Mouse (Mus musculus) gastrocnemius, postnatal 4 days (tissue): Measurements from ENCODE around the gene Pde4b. TPM values are rescaled to one million over a fixed set of nuclear protein-coding genes. Genes with fewer than 3 reads are reported as not detected.

Experiments used
- DNase-seq, 2 experiments: peaks; one replicate each; pipeline ENCODE4 v3.0.0; 2021 to 2022; ENCODE audit warnings: low spot score in 2 of 2, mixed read lengths in 2 of 2
- total RNA-seq, 2 experiments: library from RNA; stranded (reverse); gene quantifications; 2 replicates each; pipeline ENCODE4 v1.2.3; 2021

The Pde4b gene
- total RNA-seq, 2 experiments from 2014 or later, result 40.0 to 51.2 TPM

DNA sequence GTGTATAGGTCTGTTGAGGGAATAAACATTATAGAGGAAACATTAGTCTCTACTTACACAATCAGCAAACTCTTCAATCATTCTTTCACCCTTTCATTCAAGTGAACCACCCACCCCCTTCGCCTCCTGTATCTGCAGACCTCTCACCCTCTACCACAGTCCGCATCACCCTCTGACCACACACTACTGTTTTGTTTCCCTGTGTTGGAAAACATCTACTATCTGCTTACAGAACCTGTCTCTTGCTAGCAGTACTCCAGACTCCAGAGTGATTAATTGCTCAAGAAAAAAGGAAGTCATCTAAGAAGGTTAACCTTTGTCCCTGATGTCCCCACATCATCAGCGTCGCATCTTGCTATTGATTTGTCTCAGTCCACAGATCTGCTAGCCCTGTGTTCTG, 185.4 kb downstream of the Pde4b start:
- no peak for DNase-seq

DNA sequence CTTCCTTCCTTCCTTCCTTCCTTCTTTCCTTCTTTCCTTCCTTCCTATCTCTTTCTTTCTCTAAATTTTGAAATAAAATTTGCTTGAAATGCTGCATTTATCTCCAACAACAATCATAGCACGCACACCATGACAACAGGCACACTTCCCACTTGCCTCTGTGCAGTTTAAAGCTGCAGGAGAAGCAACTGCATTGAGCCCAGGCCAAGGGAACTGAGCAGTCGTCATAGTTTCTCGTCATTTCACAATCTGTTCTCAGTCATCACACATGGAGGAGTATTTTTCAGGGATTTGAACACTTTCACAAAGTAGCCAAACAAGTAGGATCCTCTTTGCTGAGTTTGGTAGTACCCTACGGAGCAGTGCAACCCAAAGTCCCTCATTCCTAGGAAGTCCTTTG, 188.4 kb downstream of the Pde4b start:
- DNase-seq, result no peak

DNA sequence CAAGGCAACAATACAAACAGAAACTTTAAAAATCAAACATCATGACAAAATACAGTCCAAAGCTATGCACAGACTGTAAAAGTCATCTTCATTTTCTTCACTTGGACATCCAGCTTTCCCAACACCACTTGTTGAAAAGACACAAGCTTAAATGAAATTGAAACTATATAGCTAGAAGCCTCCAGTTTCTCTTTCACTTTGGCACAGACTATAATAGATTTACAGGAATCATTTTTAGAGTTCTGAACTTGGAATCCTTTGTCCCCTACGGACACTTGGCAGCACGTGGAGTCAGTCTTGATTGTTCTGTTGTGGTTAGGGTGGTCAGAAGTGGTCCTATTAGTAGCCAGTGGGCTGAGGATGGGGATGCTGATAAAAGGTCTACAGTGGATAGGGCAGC, 191.6 kb downstream of the Pde4b start:
- no peak for DNase-seq

DNA sequence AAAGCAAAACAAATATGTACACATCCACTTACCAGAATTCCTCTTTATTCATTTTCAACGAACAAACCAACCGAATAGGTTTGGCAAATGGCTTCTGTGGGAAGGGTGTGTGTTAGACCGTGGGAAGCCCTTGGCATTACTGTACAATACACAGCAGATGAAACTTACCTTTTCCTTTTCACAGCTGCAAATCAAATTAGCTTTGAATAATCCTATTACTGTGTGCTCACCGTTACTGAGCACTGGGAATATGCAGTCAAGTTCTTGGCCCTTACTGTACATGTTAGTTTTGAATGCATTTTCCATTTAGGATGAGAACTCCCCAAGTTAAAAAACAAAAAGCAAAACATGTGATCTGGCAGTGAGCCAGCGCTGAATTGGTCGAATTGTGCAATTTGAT, 199.8 kb downstream of the Pde4b start:
- no peak for DNase-seq

DNA sequence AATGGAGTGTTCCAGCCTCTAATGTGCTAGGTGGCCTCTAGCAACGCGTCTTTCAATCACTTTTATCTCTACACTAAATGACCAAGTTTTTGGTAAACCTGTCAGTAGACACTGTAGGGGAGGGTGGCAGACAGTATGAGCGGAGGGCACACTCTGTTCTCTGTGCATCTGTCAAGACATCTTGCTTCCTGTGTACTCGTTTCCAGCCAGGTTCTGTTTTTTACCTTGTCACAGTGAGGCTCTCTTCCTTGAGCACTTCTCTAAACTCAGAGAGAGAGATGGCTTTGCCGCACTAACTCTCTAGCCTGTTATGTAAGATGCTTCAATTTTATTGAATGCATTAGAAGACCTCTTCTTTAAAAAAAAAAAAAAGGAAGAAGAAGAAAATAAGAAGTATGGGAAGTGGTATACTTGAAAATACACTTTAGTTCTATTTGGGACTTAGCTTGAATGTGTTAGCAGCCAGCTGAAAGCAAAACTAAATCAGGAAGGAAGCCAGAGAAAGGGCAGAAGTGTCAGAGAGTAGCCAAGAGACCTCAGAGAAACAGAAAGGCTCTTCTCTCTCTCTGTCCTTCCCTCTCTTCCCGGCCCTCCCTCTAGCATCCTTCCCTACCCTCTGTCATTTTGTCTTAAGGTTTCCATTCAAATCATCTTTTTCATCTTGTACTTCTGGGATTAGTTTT, 202.8 kb downstream of the Pde4b start:
- no peak for DNase-seq

DNA sequence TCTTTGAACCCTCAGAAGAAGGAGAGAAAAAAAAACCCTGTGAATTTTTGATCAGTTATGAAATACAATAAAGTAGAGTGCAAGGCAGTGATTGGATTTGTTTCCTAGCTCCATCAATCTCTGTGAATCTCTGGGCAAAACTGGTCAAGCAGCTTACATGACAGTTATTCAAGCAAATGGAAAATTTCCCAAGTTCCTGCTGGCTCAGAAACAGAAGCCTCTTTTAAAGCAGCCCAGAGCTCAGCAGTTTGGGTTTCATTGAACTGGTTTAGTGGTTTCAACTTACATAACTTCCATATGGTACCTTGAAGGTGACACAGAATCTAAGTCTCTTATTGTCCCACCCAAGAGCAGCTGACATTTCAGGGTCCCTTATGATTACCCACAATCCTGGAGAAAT, 210.2 kb downstream of the Pde4b start:
- no peak for DNase-seq

DNA sequence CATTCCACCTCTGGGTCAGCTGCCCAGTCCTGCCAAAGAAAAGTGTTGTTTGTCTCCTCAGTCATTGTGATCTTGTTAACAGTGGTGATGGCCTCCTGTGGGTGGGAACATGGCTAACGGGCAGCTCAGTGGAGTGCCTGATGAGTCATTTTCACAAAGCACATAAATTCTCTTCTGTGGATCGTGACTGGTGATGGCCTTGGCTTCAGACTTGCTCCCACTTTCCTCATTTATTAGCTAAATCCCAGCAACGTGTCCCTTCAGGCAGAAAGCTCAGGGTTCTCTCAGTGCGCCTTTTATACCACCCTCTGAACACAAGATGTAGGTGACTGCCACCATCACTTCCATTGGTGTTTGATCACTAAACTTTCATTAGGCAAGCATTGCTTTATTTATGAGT, 215.2 kb downstream of the Pde4b start:
- DNase-seq, result no peak

DNA sequence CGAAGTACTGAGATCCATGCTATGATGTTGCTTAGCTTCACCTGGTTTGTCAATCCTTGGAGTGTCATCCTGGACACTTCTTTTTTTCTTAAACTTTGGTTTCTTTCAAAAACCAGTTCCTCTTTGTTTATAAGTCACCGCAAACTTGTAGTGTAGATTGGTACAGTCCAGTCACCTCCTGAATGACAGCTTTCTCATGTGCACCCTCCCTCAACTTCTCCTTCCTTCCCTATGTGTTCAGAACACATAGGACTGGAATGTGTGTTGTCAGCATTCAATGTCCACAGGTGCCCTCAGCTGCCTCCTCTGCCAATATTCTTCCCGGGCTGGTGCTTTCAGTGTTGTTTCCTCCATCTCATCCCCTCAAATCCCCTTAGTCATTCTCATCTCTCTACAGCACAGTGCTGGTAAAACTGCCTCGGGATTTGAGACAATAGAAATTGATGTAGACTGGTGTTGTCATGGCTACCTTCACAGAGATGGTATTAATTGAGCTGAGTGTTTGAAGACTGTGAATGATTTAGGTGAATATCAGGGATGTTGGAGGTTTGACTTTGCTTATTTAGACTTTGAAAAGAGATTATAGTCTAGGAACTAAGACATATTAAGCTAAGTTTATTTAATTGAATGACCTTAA, 220.4 kb downstream of the Pde4b start:
- no peak for DNase-seq

DNA sequence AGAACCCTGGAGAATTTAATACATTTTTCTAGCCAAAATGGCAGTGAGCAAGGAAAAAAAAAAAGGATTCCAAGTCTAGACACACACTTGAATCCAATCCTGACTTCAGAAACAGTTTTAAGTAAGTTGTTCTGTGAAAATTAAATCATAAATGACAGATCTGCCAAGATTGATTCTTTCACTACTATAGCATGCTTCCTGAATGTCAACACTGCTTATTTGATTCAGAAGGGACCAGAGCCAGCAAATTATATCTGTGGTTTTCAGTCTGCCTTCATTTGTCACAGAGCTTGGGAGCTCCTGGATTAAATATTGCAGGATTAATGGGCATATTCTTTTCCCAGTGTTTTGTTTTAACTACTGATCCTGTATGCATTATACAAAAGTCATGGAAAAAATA, 223.3 kb downstream of the Pde4b start:
- no peak for DNase-seq

DNA sequence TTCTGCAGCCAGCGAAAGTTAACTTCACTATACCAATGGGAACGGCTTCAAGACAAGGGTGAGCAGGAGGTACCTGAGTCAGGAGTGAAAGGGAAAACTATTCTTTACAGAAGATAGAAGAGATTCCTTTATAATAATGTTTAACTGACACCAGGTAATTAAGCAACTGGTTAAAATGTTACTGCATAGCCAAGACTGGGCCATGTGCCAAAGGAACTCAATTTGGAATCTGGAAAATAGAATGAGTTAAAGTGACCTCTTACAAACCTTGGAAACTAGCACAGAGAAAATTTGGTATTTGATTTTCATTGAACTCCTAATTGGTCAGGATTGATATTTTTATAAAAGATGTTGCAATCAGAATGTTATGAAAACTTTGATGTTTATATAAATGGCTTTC, 228.7 kb downstream of the Pde4b start:
- DNase-seq, result no peak

DNA sequence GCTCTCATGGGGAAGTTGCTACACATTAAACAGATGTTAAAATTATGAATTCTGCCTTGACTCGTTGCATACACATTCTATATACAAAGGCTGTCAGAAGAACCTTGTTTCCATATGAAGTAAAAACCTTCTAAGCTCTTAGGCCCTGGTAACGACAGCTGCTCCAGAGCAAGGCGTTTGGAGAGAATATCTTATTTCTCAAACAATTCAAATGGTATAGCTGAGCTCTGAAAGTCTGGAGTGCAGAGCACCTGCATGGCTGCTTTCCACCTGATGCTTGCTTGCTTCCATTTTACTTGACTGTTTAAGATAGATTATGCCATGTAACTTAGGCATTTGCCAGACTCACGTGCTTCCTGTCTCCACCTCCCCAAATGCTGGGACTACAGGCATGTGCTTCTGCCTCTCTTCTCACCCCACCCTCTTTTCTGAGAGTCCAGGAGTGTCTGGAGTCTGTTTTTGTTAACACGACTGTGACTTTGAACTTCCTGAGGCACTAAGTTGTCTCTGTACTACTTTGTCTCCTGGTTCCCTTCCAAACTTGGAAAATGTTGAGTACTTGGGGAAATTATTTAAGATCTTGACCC, 229.4 kb downstream of the Pde4b start:
- no peak for DNase-seq

DNA sequence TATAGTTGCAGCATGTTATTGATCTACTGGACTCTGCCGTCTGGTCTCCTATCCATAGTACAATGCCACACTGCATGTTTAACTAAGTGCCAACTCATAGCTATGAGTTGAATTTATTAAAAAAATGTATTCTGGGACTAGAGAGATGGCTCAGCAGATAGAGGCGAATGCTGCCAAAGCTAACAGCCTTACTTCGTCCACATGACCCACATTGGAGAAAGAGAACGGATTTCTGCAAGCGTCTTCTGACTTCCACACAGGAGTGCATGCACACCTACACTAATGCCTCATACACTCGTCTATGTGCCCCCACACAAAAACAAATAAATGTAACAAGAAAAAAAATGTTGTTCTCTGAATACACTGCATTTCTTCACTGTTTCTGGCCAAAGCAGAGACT, 231.3 kb downstream of the Pde4b start:
- no peak for DNase-seq

DNA sequence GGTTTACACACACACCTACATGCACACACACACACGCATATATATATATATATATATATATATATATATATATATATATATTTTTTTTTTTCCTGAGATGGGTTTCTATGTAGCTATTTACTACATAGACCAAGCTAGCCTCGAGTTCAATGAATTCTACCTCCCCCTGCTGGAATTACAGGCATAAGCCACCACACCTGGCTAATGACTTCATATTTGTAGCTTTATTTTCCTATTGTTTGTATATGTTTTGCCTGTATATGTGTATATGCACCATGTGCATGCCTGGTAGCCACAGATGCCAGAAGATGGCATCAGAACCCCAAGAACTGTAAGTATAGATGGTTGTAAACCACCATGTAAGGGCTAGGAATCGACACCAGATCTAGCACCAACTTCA, 234.0 kb downstream of the Pde4b start:
- no peak for DNase-seq

DNA sequence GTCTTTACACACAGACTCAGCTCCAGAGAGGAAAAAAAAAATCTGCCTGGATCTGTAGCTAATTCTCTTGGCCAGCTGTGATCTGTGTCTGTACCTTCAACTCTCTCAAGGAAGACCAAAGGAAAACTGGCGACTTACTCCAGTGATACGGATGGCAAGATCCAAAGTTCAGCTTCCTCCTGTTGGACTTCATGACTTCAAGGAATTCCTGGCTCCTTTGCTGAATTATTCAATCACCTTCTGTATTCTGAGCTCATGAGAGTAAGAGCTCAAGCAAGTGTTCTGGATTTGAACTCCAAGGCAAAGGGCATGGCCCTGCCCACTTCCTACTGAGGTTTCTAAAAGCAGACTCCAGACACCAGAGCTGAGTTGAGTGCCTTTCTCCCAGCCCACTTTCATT, 245.0 kb downstream of the Pde4b start:
- no peak for DNase-seq

DNA sequence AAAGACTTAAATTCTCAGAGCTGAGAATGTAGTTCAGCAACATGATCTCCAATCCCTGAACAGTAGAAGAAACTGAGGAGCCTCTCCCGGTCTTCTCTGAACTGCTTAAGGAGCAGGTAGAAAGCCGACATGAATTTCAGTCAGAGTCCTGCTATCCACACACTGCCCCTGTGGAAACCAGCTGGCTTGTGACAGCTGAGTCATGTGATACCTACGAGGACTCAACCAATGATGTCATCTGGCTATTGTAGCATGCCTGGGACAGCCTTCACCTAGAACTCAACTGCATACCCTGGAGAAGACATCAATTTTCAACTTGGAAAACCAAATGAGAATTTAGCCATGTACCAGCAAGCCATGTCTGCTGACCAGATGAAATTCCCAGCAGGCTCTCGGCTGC, 245.5 kb downstream of the Pde4b start:
- no peak for DNase-seq

DNA sequence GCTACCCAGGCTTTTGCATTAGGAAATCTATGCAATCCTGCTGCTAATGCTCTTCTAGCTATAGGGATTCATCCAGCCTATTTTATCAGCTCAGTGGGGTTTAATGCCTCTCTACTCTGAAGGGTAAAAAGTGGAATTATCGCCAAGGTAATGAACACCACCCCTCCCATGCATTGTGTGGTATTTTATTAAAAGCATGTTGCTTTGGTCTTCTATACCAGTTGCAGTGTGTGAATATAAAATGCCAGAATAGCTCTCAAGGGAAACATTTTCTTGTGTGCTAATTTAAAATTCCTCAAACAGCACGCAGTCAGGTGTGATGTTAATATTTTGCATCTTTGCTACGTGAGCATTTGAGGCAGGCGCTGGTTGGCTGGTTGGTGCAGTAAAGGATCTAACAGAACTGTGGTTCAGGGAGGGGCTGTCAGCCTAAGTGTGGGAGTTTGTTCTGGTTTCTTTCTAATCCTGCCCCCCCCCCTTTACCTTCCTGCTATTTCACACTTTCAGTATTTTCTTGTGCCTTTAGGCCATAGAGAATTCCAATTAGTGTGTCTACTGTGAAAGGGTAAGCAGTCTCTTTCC, 259.7 kb downstream of the Pde4b start:
- DNase-seq, result no peak

DNA sequence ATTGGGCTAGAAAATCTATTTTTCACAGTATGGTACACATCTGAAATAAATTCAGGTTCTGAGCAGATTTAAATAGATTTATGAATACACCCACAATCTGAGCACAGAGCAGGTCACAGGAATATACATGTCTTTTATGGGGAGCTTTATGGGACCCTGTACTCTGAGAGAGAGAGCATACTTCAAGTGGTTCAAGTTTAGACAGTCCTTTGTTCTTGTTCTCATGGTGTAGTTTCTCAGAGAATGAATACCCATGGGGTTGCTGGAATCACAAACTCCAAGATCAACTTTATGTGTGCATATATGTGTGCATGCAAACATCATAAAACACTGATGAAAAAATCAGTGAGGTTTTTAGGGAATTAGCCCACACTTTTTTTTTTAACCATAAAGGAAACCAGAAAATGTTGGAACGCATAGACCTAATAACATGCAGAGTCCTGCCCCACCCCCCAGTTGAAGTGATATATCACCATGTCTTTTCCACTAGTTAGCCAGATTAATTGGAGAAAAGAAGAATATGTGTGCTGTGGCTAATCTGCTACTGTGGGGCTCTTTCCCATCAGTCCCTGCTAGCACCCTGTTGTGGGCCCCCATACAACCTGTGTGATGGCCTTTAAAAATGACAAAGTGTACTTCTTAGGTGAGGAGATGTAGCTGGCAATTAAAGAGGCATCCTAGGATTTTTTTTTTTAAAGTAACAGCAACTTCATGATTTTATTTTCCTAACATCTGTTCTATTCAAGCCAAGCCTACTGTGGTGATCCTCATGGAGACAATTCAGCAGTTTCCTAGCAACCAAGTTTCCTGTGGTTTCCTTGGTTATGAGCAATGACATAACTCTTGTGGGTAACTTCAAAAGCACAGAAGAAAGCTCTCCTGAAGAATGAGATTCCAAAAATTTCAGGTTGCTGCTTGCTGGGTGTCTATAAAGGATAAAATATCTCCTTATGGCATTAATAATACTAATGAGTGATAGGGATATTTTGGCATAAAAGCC, 264.4 kb downstream of the Pde4b start:
- no peak for DNase-seq

DNA sequence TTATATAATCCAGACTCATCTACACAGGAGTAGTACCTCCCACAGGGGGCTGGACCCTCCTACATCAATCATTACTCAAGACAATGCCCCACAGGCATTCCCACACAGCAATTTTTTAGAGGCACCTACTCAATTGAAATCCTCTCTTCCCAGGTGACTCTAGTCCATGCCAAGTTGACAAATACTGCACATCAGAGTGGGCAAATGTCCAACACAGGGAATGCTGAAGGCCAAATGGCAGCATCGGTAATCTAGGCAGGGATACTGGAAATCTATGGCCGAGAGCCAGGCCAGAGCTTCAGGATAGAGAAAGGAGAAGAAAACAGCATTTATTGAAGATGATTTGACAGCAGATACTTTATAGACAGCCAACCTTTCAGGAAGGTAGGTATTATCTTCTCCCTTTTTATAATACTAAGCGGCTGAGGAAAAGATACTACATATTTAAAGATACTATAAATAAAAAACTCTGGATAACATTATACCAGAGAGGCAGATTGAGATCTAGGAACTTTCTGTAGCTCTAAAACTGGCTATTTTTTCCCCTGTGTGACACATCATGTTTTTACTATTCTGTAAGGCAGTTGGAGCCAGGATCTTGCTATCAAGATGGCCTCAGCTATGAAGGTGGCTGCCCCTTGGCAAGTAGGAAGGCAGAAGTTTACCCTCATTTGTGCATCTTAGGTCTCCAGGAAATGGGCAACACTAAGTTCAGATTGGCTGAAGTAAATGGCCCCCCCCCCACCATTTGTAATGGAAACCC, 266.5 kb downstream of the Pde4b start:
- DNase-seq, result no peak

DNA sequence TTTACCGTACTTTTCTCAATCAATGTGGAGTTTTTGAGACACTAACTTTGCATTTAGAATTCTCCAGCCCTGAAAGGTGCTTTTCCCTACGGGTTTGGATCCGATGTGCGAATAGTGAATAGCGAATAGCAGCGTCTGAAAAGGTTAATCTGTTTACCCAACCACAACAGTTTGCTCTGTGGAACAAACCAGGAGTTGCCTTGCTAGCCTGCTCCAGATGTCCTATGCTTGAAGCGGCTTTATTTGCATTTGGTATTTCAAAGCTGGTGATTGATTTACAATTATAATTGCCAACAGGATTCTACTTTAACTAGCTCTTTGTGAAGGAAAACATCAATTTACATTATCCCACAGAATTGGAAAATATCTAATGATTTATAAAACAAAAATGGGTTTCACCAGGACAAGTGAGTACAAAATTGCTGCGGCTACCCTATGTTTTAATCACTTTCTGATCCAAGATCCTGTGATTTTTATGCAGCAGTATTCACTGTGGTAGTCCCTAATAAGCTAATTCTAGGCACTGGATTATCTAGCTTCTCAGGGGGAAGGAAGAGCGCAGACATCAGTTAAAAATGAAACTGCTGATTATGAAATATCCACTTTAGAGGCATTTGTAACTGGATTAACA, 280.9 kb downstream of the Pde4b start:
- DNase-seq, result no peak

DNA sequence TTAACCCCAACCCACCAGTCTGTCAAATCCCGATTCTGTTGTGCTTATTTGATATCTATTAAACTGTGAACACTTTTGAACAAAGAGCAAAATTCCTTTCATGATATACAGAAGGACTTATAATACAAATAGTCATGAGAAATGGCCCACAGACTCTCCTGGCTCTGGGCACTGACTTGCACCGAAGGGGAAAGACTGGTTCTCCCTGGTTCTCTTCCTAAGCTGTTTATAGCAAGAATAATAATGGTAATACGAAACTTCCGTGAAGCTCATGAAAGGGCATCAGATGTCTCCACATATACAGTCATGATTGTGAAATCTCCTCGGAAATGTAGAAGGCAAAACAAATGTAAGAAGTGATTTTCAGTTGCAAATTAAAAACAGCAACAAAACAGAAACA, 287.3 kb downstream of the Pde4b start:
- no peak for DNase-seq
